Mouse (Mus musculus) heart, postnatal 0 days (tissue): ENCODE measurements around the gene AU021092. TPM values are rescaled to one million over a fixed set of nuclear protein-coding genes. Genes with fewer than 3 reads are reported as not detected.

Experiments used
- ATAC-seq: fragments of 200-750 bp; cut with Nextera tagmentation; 2 replicates; pipeline ENCODE4 v1.8.0; 2017; ENCODE audit warnings: low read depth, moderate number of reproducible peaks, moderate library complexity; ENCODE audit not compliant: insufficient read depth
- DNase-seq: peaks from one replicate; pipeline ENCODE4 v3.0.0-alpha.2; 2016; ENCODE audit warnings: low spot score
- H3K27ac ChIP-seq: fragments of 300-500 bp; sonication (generic); 2 replicates; pipeline ENCODE4 v1.5.1; 2014; ENCODE audit warnings: low read depth, mild to moderate bottlenecking
- H3K27me3 ChIP-seq: fragments of 300-500 bp; sonication (generic); 2 replicates; pipeline ENCODE4 v1.6.1; 2014; ENCODE audit warnings: low read length, mixed read lengths; ENCODE audit not compliant: control insufficient read depth, insufficient read depth
- H3K36me3 ChIP-seq: fragments of 300-500 bp; sonication (generic); replicated peaks from 2 replicates; pipeline ENCODE4 v1.6.1; 2014; ENCODE audit warnings: low read length, mixed read lengths; ENCODE audit not compliant: control insufficient read depth, insufficient read depth
- H3K4me1 ChIP-seq: fragments of 300-500 bp; sonication (generic); 2 replicates; pipeline ENCODE4 v1.6.1; 2014; ENCODE audit warnings: antibody characterized with exemption; ENCODE audit not compliant: control insufficient read depth, insufficient read depth
- H3K4me2 ChIP-seq: fragments of 300-500 bp; sonication (generic); 2 replicates; pipeline ENCODE4 v1.6.1; 2014; ENCODE audit warnings: low read depth, mild to moderate bottlenecking, low read length, moderate library complexity
- H3K4me3 ChIP-seq: fragments of 300-500 bp; sonication (generic); 2 replicates; pipeline ENCODE4 v1.5.1; 2014; ENCODE audit warnings: low read depth, low read length
- H3K9ac ChIP-seq: fragments of 300-500 bp; sonication (generic); replicated peaks from 2 replicates; pipeline ENCODE4 v1.6.1; 2014; ENCODE audit warnings: low read depth, low read length, mixed read lengths
- H3K9me3 ChIP-seq: fragments of 300-500 bp; sonication (generic); replicated peaks from 2 replicates; pipeline ENCODE4 v1.6.1; 2016; ENCODE audit warnings: low read length; ENCODE audit not compliant: control insufficient read depth
- CTCF ChIP-seq: IDR thresholded peaks from 2 replicates; pipeline ENCODE4 v1.5.1; 2016; ENCODE audit warnings: antibody characterized with exemption, control low read depth, low read depth
- EP300 ChIP-seq: IDR thresholded peaks from 2 replicates; pipeline ENCODE4 v1.6.1; 2016; ENCODE audit warnings: antibody characterized with exemption, low read depth
- WGBS: fragments of 180-500 bp; shearing (Covaris S2); extraction: QIAGEN DNeasy Blood & Tissue Kit; methylation state at CpG from one replicate; pipeline ENCODE4 v1.1.7; 2014; 5-methylcytosine and 5-hydroxymethylcytosine counted together
- polyA plus RNA-seq: library from polyadenylated mRNA; unstranded; fragments of >200 nt; fragmentation: Nextera tagmentation; extraction: Ambion mirVana; gene quantifications from 2 replicates; pipeline ENCODE4 v1.2.1, GENCODE M21; 2015
- total RNA-seq: library from RNA; depleted of rRNA; stranded (reverse); fragments of >200 nt; gene quantifications from 2 replicates; pipeline ENCODE4 v1.2.3, GENCODE M21; 2014; ENCODE audit warnings: low replicate concordance

Gene AU021092
- total and polyA plus RNA-seq, 2 experiments from 2014 or later: 6.3 to 12.2 TPM

GRCm38 (mm10) chr16:5255081-5255740, 33.1 kb upstream of the AU021092 start:
- peak overlapping the region; percentile 80 for H3K27ac ChIP-seq
- H3K4me3 ChIP-seq: peak overlapping the region; percentile 66
- no peak for ATAC-seq
- peak; percentile 23 for DNase-seq
- peak overlapping the region; percentile 69 for H3K9ac ChIP-seq
- H3K4me2 ChIP-seq: peak overlapping the region; percentile 80
- H3K36me3 ChIP-seq: peaks cover 6% of the 10 kb centered on the region; the same call in 1 of the 2 replicates
- H3K9me3 ChIP-seq: no peaks in the 10 kb centered on the region
- no peaks in the 10 kb centered on the region for H3K27me3 ChIP-seq
- TF ChIP-seq CTCF (no peak), EP300 (no peak)
- WGBS: under 1% methylated on average over 27 of the region's 27 CpGs
- H3K4me1 ChIP-seq: 0 out of 2 replicates have a peak, but pooled peaks cover 6% of the 10 kb centered on the region

- peak overlapping the region; percentile 66 for H3K4me3 ChIP-seq
- no peaks in the 10 kb centered on the region for H3K27me3 ChIP-seq
- peak overlapping the region; percentile 69 for H3K9ac ChIP-seq
- H3K4me2 ChIP-seq: peak overlapping the region; percentile 80
- H3K36me3 ChIP-seq: peaks cover 13% of the 10 kb centered on the region; the same call in 1 of the 2 replicates
- DNase-seq: peak; percentile 95
- no peaks in the 10 kb centered on the region for H3K9me3 ChIP-seq
- TF ChIP-seq EP300 (no peak), CTCF (peak; percentile 99)
- 0 out of 2 replicates have a peak, but pooled peaks cover 6% of the 10 kb centered on the region for H3K4me1 ChIP-seq
- H3K27ac ChIP-seq: peak overlapping the region; percentile 80
- 4% methylated on average over 15 of the region's 15 CpGs for WGBS
- ATAC-seq: peak; percentile 66
These were observed 32.4 kb upstream of the AU021092 start for GRCm38 (mm10) chr16:5254346-5255025.

- Histone ChIP-seq H3K27ac (no peak overlapping the region), H3K4me3 (no peak overlapping the region), H3K27me3 (no peaks in the 10 kb centered on the region), H3K36me3 (peaks cover 36% of the 10 kb centered on the region), H3K4me1 (0 out of 2 replicates have a peak, but pooled peaks cover 6% of the 10 kb centered on the region), H3K4me2 (no peak overlapping the region), H3K9ac (no peak overlapping the region), H3K9me3 (no peaks in the 10 kb centered on the region)
- no peak for TF ChIP-seq CTCF
- TF ChIP-seq EP300: no peak
- DNase-seq: no peak
- ATAC-seq: no peak
- 84% methylated on average over 2 of the region's 2 CpGs for WGBS
These were observed 30.2 kb upstream of the AU021092 start for GRCm38 (mm10) chr16:5252260-5252659.

GRCm38 (mm10) chr16:5250891-5251290, 28.8 kb upstream of the AU021092 start:
- Histone ChIP-seq H3K27me3 (no peaks in the 10 kb centered on the region), H3K9me3 (no peaks in the 10 kb centered on the region), H3K27ac (no peak overlapping the region), H3K9ac (no peak overlapping the region), H3K36me3 (peaks cover 44% of the 10 kb centered on the region), H3K4me2 (no peak overlapping the region), H3K4me3 (no peak overlapping the region), H3K4me1 (0 out of 2 replicates have a peak, but pooled peaks cover 6% of the 10 kb centered on the region)
- WGBS: 84% methylated on average over 3 of the region's 3 CpGs
- ATAC-seq (no peak), DNase-seq (no peak)
- no peak for TF ChIP-seq CTCF
- no peak for TF ChIP-seq EP300

GRCm38 (mm10) chr16:5244411-5244810, 22.3 kb upstream of the AU021092 start:
- Histone ChIP-seq H3K9ac (no peak overlapping the region), H3K4me3 (no peak overlapping the region), H3K36me3 (peaks cover 70% of the 10 kb centered on the region), H3K4me1 (no peaks in the 10 kb centered on the region), H3K4me2 (no peak overlapping the region), H3K9me3 (no peaks in the 10 kb centered on the region), H3K27me3 (no peaks in the 10 kb centered on the region), H3K27ac (no peak overlapping the region)
- TF ChIP-seq EP300: no peak
- peak; percentile 88 for TF ChIP-seq CTCF
- ATAC-seq (peak; percentile 80), DNase-seq (peak; percentile 66)
- 28% methylated on average over 7 of the region's 7 CpGs for WGBS
